Mouse (Mus musculus): ENCODE results near the gene Arhgap22. TPM values are rescaled to one million over a fixed set of nuclear protein-coding genes. Genes with fewer than 3 reads are reported as not detected.
A peak's percentile ranks its signal among the peaks of the same experiment; 100 is the strongest.

Arhgap22 gene
- total and polyA plus RNA-seq, 2 experiments from 2014 or later, result 1.5 to 4.2 TPM

DNA sequence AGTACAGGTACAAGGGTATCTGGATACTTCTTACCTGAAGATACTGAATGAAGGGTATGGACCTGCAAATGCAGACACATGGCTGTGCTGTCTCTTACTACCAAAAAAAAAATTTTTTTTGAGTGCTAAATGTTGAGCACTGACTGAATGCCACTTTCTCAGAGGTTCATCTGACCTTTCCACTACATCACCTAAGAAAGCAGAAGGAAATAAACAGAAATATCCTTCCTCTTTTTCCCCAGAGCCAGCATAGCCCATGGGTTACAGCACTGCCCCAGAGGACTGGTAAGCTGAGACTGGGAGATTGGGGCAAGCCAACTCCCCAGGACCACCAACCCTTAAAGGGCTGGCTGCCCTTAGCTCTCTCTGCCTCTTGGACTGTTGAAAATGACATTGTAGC, 20.1 kb upstream of the Arhgap22 start:
- Histone ChIP-seq H3K4me3 (ENCODE audit: low read depth, low read length) (no peak overlapping the region), H3K4me2 (ENCODE audit: low read depth, low read length) (no peak overlapping the region), H3K9me3 (replicated peaks; ENCODE audit: control insufficient read depth, low read length) (no peaks in the 10 kb centered on the region), H3K36me3 (replicated peaks; ENCODE audit: control insufficient read depth, insufficient read depth, low read length) (no peaks in the 10 kb centered on the region), H3K27ac (ENCODE audit: low read depth) (no peak overlapping the region), H3K27me3 (ENCODE audit: control insufficient read depth, insufficient read depth, low read length) (no peaks in the 10 kb centered on the region), H3K4me1 (ENCODE audit: control insufficient read depth, insufficient read depth) (0 out of 2 replicates have a peak, but pooled peaks cover 3% of the 10 kb centered on the region), H3K9ac (replicated peaks; ENCODE audit: low read depth, low read length) (no peak overlapping the region)
- no peak for ATAC-seq (ENCODE audit: insufficient read depth, low read depth)
- no peak for TF ChIP-seq EP300 (IDR thresholded peaks at IDR 0.05; ENCODE audit: low read depth)
- no peak for TF ChIP-seq CTCF (IDR thresholded peaks at IDR 0.05; ENCODE audit: low read depth)
- DNase-seq (ENCODE audit: low spot score), result no peak

DNA sequence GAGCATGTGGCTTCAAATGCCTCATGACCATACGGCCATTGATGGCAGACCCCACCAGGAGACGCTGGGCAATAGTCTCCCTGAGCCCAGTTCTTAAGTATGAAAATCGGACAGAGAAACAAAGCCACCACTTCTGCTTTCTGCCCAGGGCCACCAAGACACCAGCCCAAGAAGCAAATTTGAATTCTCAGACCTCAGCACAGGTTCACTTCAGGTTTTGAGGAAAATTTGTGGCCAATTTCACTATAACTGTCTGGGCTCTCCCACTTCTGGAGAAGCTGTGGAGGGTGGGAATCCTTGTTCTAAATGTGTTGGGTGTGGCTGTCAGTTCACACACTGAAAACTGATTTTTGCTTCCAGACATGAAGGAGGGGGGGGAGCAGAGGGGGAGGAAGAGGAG, 19.6 kb upstream of the Arhgap22 start:
- DNase-seq (ENCODE audit: low spot score), result no peak
- Histone ChIP-seq H3K27ac (ENCODE audit: low read depth) (no peak overlapping the region), H3K9me3 (replicated peaks; ENCODE audit: control insufficient read depth, low read length) (no peaks in the 10 kb centered on the region), H3K4me2 (ENCODE audit: low read depth, low read length) (no peak overlapping the region), H3K9ac (replicated peaks; ENCODE audit: low read depth, low read length) (no peak overlapping the region), H3K27me3 (ENCODE audit: control insufficient read depth, insufficient read depth, low read length) (no peaks in the 10 kb centered on the region), H3K36me3 (replicated peaks; ENCODE audit: control insufficient read depth, insufficient read depth, low read length) (no peaks in the 10 kb centered on the region), H3K4me3 (ENCODE audit: low read depth, low read length) (no peak overlapping the region), H3K4me1 (ENCODE audit: control insufficient read depth, insufficient read depth) (0 out of 2 replicates have a peak, but pooled peaks cover 3% of the 10 kb centered on the region)
- WGBS, result 69% methylated on average over 3 of the region's 3 CpGs
- TF ChIP-seq EP300 (IDR thresholded peaks at IDR 0.05; ENCODE audit: low read depth), result no peak
- TF ChIP-seq CTCF (IDR thresholded peaks at IDR 0.05; ENCODE audit: low read depth), result no peak
- ATAC-seq (ENCODE audit: insufficient read depth, low read depth), result no peak

DNA sequence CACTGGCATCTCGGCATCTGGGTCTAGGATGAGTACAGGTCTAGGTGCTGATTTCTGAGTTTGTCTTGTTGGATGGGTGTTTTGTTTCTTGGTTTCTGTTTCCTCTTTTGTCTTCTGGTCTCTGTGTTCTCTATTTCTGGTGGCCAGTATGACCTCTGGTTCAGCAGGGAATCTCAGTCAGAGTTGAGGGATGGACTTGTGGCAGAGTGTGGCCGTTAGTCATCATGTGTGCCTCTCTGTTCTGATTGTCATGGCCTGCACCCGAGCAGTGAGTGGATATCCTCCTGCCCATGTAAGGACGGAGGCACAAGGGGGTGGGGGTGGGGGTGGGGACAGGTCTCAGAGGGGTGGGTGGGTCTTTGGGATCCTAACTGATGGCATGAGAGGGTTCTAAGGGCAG, 11.7 kb upstream of the Arhgap22 start:
- 72% methylated on average over 4 of the region's 4 CpGs for WGBS
- H3K9ac ChIP-seq (replicated peaks; ENCODE audit: low read depth, low read length), result no peak overlapping the region
- H3K4me1 ChIP-seq (ENCODE audit: control insufficient read depth, insufficient read depth), result no peaks in the 10 kb centered on the region
- H3K27ac ChIP-seq (ENCODE audit: low read depth), result no peak overlapping the region
- H3K9me3 ChIP-seq (replicated peaks; ENCODE audit: control insufficient read depth, low read length), result no peaks in the 10 kb centered on the region
- H3K4me3 ChIP-seq (ENCODE audit: low read depth, low read length), result no peak overlapping the region
- H3K27me3 ChIP-seq (ENCODE audit: control insufficient read depth, insufficient read depth, low read length), result no peaks in the 10 kb centered on the region
- no peaks in the 10 kb centered on the region for H3K36me3 ChIP-seq (replicated peaks; ENCODE audit: control insufficient read depth, insufficient read depth, low read length)
- ATAC-seq (ENCODE audit: insufficient read depth, low read depth) (no peak), DNase-seq (ENCODE audit: low spot score) (no peak)
- no peak overlapping the region for H3K4me2 ChIP-seq (ENCODE audit: low read depth, low read length)
- TF ChIP-seq EP300 (IDR thresholded peaks at IDR 0.05; ENCODE audit: low read depth) (no peak), CTCF (IDR thresholded peaks at IDR 0.05; ENCODE audit: low read depth) (no peak)

DNA sequence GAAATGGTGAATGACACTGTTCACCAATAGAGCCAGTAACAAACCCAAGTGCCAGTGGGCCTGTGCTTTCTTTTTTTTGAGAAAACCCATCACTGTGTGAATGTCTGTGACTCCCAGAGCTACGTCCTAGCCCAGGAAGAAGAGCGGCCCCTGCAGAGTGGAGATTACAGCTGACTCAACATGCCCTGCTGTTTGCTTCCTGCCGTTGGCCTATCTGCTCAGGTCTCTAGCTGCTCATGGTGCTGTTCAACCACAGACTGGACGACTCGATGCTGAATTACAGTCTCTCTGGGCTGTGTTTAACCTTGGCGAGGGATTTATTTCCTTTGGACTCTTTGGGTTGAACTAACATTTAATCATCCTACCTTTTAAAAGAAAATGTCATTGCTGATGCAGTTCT, 10.9 kb upstream of the Arhgap22 start:
- H3K4me3 ChIP-seq (ENCODE audit: low read depth, low read length), result no peak overlapping the region
- H3K36me3 ChIP-seq (replicated peaks; ENCODE audit: control insufficient read depth, insufficient read depth, low read length), result no peaks in the 10 kb centered on the region
- ATAC-seq (ENCODE audit: insufficient read depth, low read depth) (no peak), DNase-seq (ENCODE audit: low spot score) (no peak)
- no peak for TF ChIP-seq EP300 (IDR thresholded peaks at IDR 0.05; ENCODE audit: low read depth)
- WGBS, result 62% methylated on average over 6 of the region's 6 CpGs
- H3K9ac ChIP-seq (replicated peaks; ENCODE audit: low read depth, low read length), result no peak overlapping the region
- H3K4me2 ChIP-seq (ENCODE audit: low read depth, low read length), result no peak overlapping the region
- H3K9me3 ChIP-seq (replicated peaks; ENCODE audit: control insufficient read depth, low read length), result no peaks in the 10 kb centered on the region
- H3K27me3 ChIP-seq (ENCODE audit: control insufficient read depth, insufficient read depth, low read length), result no peaks in the 10 kb centered on the region
- no peaks in the 10 kb centered on the region for H3K4me1 ChIP-seq (ENCODE audit: control insufficient read depth, insufficient read depth)
- H3K27ac ChIP-seq (ENCODE audit: low read depth), result no peak overlapping the region

DNA sequence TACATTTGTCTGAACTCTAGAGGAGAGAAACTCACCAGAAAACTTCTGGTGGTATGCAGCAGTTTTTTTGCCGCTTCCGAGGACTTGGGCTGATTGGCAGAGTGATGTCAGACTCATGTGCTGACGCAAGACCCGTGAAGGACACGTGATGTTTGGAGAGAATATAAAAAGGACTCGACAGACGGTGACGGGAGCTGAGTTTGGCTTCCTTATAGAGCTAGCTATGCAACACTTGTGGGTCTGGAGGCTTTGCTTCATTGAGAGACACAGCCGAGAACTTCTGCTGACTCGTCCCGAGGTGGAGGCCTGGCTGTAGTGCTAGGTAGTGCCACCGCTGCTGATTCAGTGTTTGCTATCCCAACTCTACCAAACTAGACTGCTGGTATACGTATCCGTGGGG, 10.0 kb upstream of the Arhgap22 start:
- Histone ChIP-seq H3K36me3 (replicated peaks; ENCODE audit: control insufficient read depth, insufficient read depth, low read length) (no peaks in the 10 kb centered on the region), H3K4me2 (ENCODE audit: low read depth, low read length) (no peak overlapping the region), H3K9me3 (replicated peaks; ENCODE audit: control insufficient read depth, low read length) (no peaks in the 10 kb centered on the region), H3K9ac (replicated peaks; ENCODE audit: low read depth, low read length) (no peak overlapping the region), H3K4me3 (ENCODE audit: low read depth, low read length) (no peak overlapping the region), H3K27ac (ENCODE audit: low read depth) (no peak overlapping the region), H3K4me1 (ENCODE audit: control insufficient read depth, insufficient read depth) (no peaks in the 10 kb centered on the region), H3K27me3 (ENCODE audit: control insufficient read depth, insufficient read depth, low read length) (no peaks in the 10 kb centered on the region)
- WGBS, result 76% methylated on average over 14 of the region's 14 CpGs
- no peak for DNase-seq (ENCODE audit: low spot score)
- no peak for TF ChIP-seq EP300 (IDR thresholded peaks at IDR 0.05; ENCODE audit: low read depth)
- TF ChIP-seq CTCF (IDR thresholded peaks at IDR 0.05; ENCODE audit: low read depth), result no peak
- no peak for ATAC-seq (ENCODE audit: insufficient read depth, low read depth)

DNA sequence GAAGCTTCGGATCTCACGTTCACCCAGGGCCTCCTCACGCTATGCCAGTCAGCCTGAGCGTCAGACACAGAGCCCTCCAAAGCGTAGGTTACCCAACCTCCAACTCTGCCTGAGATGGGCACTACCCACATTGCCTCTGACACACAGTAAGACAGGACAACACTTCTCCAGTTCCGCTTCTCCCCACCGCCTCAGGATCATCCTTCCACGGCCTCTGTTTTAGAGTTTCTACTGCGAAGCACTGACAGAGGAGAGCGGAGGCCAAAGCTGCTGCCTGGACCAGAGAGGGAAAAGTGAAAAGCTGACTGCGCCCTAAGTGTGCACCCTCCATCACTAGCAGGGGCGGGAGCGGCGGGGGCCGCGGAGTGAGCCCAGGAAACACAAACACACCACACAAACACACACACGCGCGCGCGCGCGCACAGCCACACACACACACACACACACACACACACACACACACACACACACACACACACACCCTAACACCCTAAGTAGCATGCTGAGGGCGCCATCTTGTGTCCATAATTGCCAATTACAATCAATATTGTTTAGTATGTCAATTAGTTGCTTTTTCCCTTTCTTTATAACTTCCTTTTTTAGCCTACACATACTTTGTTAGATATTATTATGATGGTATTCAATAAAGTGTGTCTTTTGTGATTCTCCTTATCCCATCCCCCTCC, 8.4 kb upstream of the Arhgap22 start:
- DNase-seq (ENCODE audit: low spot score) (no peak), ATAC-seq (ENCODE audit: insufficient read depth, low read depth) (no peak)
- H3K4me1 ChIP-seq (ENCODE audit: control insufficient read depth, insufficient read depth), result no peaks in the 10 kb centered on the region
- 42% methylated on average over 24 of the region's 24 CpGs for WGBS
- H3K9ac ChIP-seq (replicated peaks; ENCODE audit: low read depth, low read length), result no peak overlapping the region
- H3K36me3 ChIP-seq (replicated peaks; ENCODE audit: control insufficient read depth, insufficient read depth, low read length), result no peaks in the 10 kb centered on the region
- H3K27ac ChIP-seq (ENCODE audit: low read depth), result no peak overlapping the region
- TF ChIP-seq EP300 (IDR thresholded peaks at IDR 0.05; ENCODE audit: low read depth) (no peak), CTCF (IDR thresholded peaks at IDR 0.05; ENCODE audit: low read depth) (peak; percentile 80)
- no peak overlapping the region; the same call in 1 of the 2 replicates for H3K4me2 ChIP-seq (ENCODE audit: low read depth, low read length)
- H3K27me3 ChIP-seq (ENCODE audit: control insufficient read depth, insufficient read depth, low read length), result no peaks in the 10 kb centered on the region
- no peak overlapping the region for H3K4me3 ChIP-seq (ENCODE audit: low read depth, low read length)
- H3K9me3 ChIP-seq (replicated peaks; ENCODE audit: control insufficient read depth, low read length), result no peaks in the 10 kb centered on the region
